Comparison of ENCODE assay signal across 8 mouse cellular contexts in genomic region chr11:119040600-119041324, GRCm38 (mm10). TPM values are rescaled to one million over a fixed set of nuclear protein-coding genes. Genes with fewer than 3 reads are reported as not detected.
A peak's percentile ranks its signal among the peaks of the same experiment; 100 is the strongest.
DNase-seq lines count a peak whose midpoint lies in the region; ATAC-seq and TF ChIP-seq lines count a peak whose summit lies in the region.

Cbx8 (minus strand) TSS chr11:119040969.

- peak; percentile 50; the same call in 1 of the 2 replicates for TF ChIP-seq POLR2A in limb, embryonic 14.5 days (IDR thresholded peaks at IDR 0.05; ENCODE audit: borderline replicate concordance, extremely low read depth, insufficient read depth, insufficient read length)

- peak; percentile 10; the same call in 1 of the 2 replicates for TF ChIP-seq CTCF in midbrain, postnatal 0 days (IDR thresholded peaks at IDR 0.05)

- peak within 1 kb of the TSS; percentile 89 for H3K9ac ChIP-seq in embryonic facial prominence, embryonic 14.5 days (ENCODE audit: low read depth, low read length)
- peak within 1 kb of the TSS; percentile 78 for H3K9ac ChIP-seq in limb, embryonic 14.5 days (ENCODE audit: low read depth, low read length, severe bottlenecking)
- peak within 1 kb of the TSS; percentile 88 for H3K9ac ChIP-seq in midbrain, postnatal 0 days (replicated peaks; ENCODE audit: low read length, poor library complexity, severe bottlenecking)

- peaks cover 44% of the 10 kb centered on the region for H3K4me1 ChIP-seq in embryonic facial prominence, embryonic 14.5 days (ENCODE audit: control insufficient read depth, insufficient read depth, low read length)
- peaks cover 68% of the 10 kb centered on the region for H3K4me1 ChIP-seq in limb, embryonic 14.5 days (ENCODE audit: control insufficient read depth, insufficient read depth, low read length)
- H3K4me1 ChIP-seq in midbrain, postnatal 0 days (ENCODE audit: insufficient read depth, low read length), result peaks cover 12% of the 10 kb centered on the region; the same call in 1 of the 2 replicates

- H3K4me2 ChIP-seq in embryonic facial prominence, embryonic 14.5 days (ENCODE audit: low read depth, low read length), result peak within 1 kb of the TSS; percentile 97
- H3K4me2 ChIP-seq in limb, embryonic 14.5 days (replicated peaks; ENCODE audit: low read depth, low read length, severe bottlenecking), result peak within 1 kb of the TSS; percentile 100
- H3K4me2 ChIP-seq in midbrain, postnatal 0 days (ENCODE audit: low read depth, low read length, poor library complexity, severe bottlenecking), result peak within 1 kb of the TSS; percentile 96

- DNase-seq in 3T3-L1 (ENCODE audit: low read depth, low spot score), result peak; percentile 99
- peak; percentile 95 to 96 for DNase-seq in adrenal gland, postnatal 4 days (ENCODE audit: low spot score in 2 of 2)
- DNase-seq in embryonic facial prominence, embryonic 14.5 days (ENCODE audit: low spot score), result peak; percentile 100
- peak; percentile 98 for DNase-seq in heart, adult 8-10 months (ENCODE audit: low spot score)
- DNase-seq in kidney, adult 9 months, result peak; percentile 100
- DNase-seq in limb, embryonic 14.5 days (ENCODE audit: low spot score), result peak; percentile 100
- DNase-seq in midbrain, postnatal 0 days (ENCODE audit: low spot score), result peak; percentile 100
- DNase-seq in spleen, postnatal 14 days (ENCODE audit: low spot score in 2 of 2), result peak; percentile 90 to 92

- no peaks in the 10 kb centered on the region for H3K9me3 ChIP-seq in embryonic facial prominence, embryonic 14.5 days (ENCODE audit: control insufficient read depth, low read length)
- no peaks in the 10 kb centered on the region for H3K9me3 ChIP-seq in limb, embryonic 14.5 days (ENCODE audit: control insufficient read depth, low read length)
- no peaks in the 10 kb centered on the region for H3K9me3 ChIP-seq in midbrain, postnatal 0 days (ENCODE audit: low read length)

- under 1% methylated on average over 28 of the region's 63 CpGs for WGBS in embryonic facial prominence, embryonic 14.5 days
- 3% methylated on average over 50 of the region's 63 CpGs for WGBS in limb, embryonic 14.5 days
- under 1% methylated on average over 36 of the region's 63 CpGs for WGBS in midbrain, postnatal 0 days

- H3K36me3 ChIP-seq in embryonic facial prominence, embryonic 14.5 days (ENCODE audit: control insufficient read depth, insufficient read depth, low read length), result peaks cover 12% of the 10 kb centered on the region
- H3K36me3 ChIP-seq in limb, embryonic 14.5 days (ENCODE audit: control insufficient read depth, insufficient read depth, low read length), result peaks cover 9% of the 10 kb centered on the region
- peaks cover 8% of the 10 kb centered on the region for H3K36me3 ChIP-seq in midbrain, postnatal 0 days (ENCODE audit: insufficient read depth, low read length)

- H3K4me3 ChIP-seq in embryonic facial prominence, embryonic 14.5 days (ENCODE audit: low read depth, low read length), result peak within 1 kb of the TSS; percentile 79
- H3K4me3 ChIP-seq in limb, embryonic 14.5 days (replicated peaks; ENCODE audit: low read length), result peak within 1 kb of the TSS; percentile 77
- peak within 1 kb of the TSS; percentile 81 for H3K4me3 ChIP-seq in midbrain, postnatal 0 days (ENCODE audit: low read depth, low read length)

- H3K27me3 ChIP-seq in embryonic facial prominence, embryonic 14.5 days (replicated peaks; ENCODE audit: control insufficient read depth, insufficient read depth, low read length), result peaks cover 69% of the 10 kb centered on the region
- peaks cover 54% of the 10 kb centered on the region for H3K27me3 ChIP-seq in limb, embryonic 14.5 days (ENCODE audit: control insufficient read depth, insufficient read depth, low read length)
- peaks cover 47% of the 10 kb centered on the region for H3K27me3 ChIP-seq in midbrain, postnatal 0 days (ENCODE audit: insufficient read depth, low read length)

- peak; percentile 93 for ATAC-seq in embryonic facial prominence, embryonic 14.5 days (ENCODE audit: low read depth)
- ATAC-seq in limb, embryonic 14.5 days (ENCODE audit: low FRiP score, low read depth), result peak; percentile 93
- ATAC-seq in midbrain, postnatal 0 days (ENCODE audit: low FRiP score), result peak; percentile 92

- peak within 1 kb of the TSS; percentile 87 for H3K27ac ChIP-seq in embryonic facial prominence, embryonic 14.5 days (replicated peaks; ENCODE audit: low read depth, low read length)
- H3K27ac ChIP-seq in limb, embryonic 14.5 days (replicated peaks; ENCODE audit: low read depth, low read length), result peak within 1 kb of the TSS; percentile 78
- H3K27ac ChIP-seq in midbrain, postnatal 0 days (ENCODE audit: low read depth, low read length), result peak within 1 kb of the TSS; percentile 85

RNA-seq across cellular contexts. Expression of gene Cbx8, which starts in this region (rescaled TPM):
- total RNA-seq in adrenal gland, postnatal 4 days (2021), result 10 to 100 TPM; 10.8 to 15.5 TPM
- polyA plus RNA-seq in embryonic facial prominence, embryonic 14.5 days (2014; fragmentation: Nextera tagmentation; extraction: Ambion mirVana), result 9.6 and 10.1 TPM in 2 replicates
- total RNA-seq in heart, adult 8-10 months (2022), result 1 to 10 TPM; 3.6 to 4.9 (median 4.6) TPM
- 6.9 and 7.2 TPM in 2 replicates for polyA plus RNA-seq in limb, embryonic 14.5 days (2012; rRNA removed)
- polyA plus RNA-seq in limb, embryonic 14.5 days (2014; fragmentation: Nextera tagmentation; extraction: Ambion mirVana), result 10.1 and 12.6 TPM in 2 replicates
- total RNA-seq in midbrain, postnatal 0 days (2014; rRNA removed), result 14.9 and 15.5 TPM in 2 replicates
- 6.8 and 7.6 TPM in 2 replicates for polyA plus RNA-seq in midbrain, postnatal 0 days (2015; fragmentation: Nextera tagmentation; extraction: Ambion mirVana)

Comparison
In these comparisons a context has a peak if more than half of its experiments do, and no peak if none do; other contexts are left out.
1. Peak in every context shown above with its lines: DNase-seq, ATAC-seq, H3K4me3 ChIP-seq and H3K27ac ChIP-seq.